In the genomic region with DNA sequence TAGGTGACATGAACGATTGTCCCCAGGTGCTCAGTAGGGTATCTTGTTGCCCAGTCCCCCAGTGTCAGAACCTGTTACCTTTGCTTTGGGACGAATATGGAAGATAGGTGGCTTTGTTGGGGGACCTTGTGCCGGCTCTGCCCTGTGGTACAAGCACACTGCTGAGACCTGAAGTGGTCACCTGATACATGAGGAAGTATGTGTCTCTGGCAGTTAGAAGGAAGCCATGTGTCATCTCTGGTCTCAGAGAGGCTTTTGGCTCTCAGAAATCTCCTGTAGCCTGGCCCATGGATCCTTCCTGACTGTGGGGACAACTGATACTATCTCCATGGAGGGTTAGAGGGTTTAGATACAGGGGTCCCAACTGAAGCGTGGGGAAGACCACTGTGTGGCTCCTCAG, we compare ENCODE assay signal across 16 mouse cellular contexts.
"Had no signal": no experiment of that assay in that cellular context is flagged by ENCODE, and none has a peak within 500 bp of the region (broad histone marks: within the 10 kb centered on the region; RNA-seq: fewer than 3 reads in every experiment).

No protein-coding gene starts in this region.

- H3K27me3 ChIP-seq: liver, embryonic 13.5 days; megakaryocyte, embryonic 14.5 days had no signal

- H3K27ac ChIP-seq: kidney, postnatal 0 days; layer of hippocampus, adult 2 months; liver, embryonic 13.5 days; macrophage; stomach, postnatal 0 days had no signal

- H3K4me3 ChIP-seq: layer of hippocampus, adult 2 months; liver, embryonic 13.5 days had no signal

- H3K4me2 ChIP-seq: liver, embryonic 13.5 days; midbrain, embryonic 11.5 days had no signal

- DNase-seq: kidney, adult 18-20 months; kidney, postnatal 25 days; layer of hippocampus, adult 9-11 months; liver, embryonic 13.5 days; lung, adult 2 months; right cerebral cortex, adult 18-20 months; right cerebral cortex, postnatal 14 days; right cerebral cortex, postnatal 4 days; thymus, adult 2 months; thymus, postnatal 14 days had no signal

- H3K9ac ChIP-seq: liver, embryonic 13.5 days had no signal

- H3K36me3 ChIP-seq: liver, embryonic 13.5 days had no signal

- H3K9me3 ChIP-seq: liver, embryonic 13.5 days had no signal

- H3K4me1 ChIP-seq: liver, embryonic 13.5 days had no signal
